19 mouse cellular contexts compared by ENCODE assay signal in the genomic region with DNA sequence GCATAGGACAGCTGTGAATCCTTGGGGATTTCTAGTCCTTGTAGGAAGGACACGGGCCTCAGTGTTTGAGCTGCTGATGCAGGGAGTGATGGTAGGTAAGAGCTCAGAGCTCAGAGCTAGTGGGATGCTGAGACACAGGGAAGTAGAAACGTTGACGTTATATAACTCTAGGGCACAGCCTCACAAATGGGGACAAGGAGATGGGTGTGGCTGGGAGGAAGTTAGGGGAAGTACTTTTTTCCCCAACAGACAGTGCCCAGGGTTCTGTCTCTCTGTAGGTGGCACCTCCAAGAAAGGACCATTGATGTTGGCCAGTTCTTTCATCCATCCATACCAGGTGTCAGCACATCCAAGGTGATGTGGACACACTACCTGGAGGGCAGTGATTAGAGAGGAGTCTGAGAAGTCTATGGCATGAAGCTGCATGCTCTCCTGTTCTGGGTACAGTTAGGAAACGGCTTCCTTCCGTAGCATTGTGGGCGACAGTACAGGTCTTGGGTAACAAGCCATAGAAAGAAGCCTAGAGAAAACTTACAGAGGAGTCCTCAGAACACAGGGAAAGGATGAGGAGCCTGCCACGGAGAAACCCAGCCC. TPM values are rescaled to one million over a fixed set of nuclear protein-coding genes. Genes with fewer than 3 reads are reported as not detected.
"Had no signal": no experiment of that assay in that cellular context is flagged by ENCODE, and none has a peak within 500 bp of the region (broad histone marks: within the 10 kb centered on the region; RNA-seq: fewer than 3 reads in every experiment).

No protein-coding gene starts in this region.

- H3K27ac ChIP-seq: kidney, postnatal 0 days; limb, embryonic 15.5 days; midbrain, embryonic 12.5 days had no signal

- ATAC-seq: lung, postnatal 0 days had no signal

- H3K4me3 ChIP-seq: limb, embryonic 15.5 days; megakaryocyte, embryonic 14.5 days; midbrain, embryonic 12.5 days had no signal

- H3K36me3 ChIP-seq: limb, embryonic 15.5 days; midbrain, embryonic 12.5 days had no signal

- H3K27me3 ChIP-seq: midbrain, embryonic 12.5 days had no signal

- DNase-seq: kidney, adult 11 months; kidney, adult 9 months; kidney, postnatal 36 days; lung, adult 2 months; lung, postnatal 36 days; right cerebral cortex, postnatal 14 days; thymus, postnatal 36 days had no signal

- H3K4me1 ChIP-seq: limb, embryonic 15.5 days; midbrain, embryonic 12.5 days had no signal

- H3K9me3 ChIP-seq: limb, embryonic 15.5 days; megakaryocyte, embryonic 14.5 days; midbrain, embryonic 12.5 days had no signal

- H3K4me2 ChIP-seq: limb, embryonic 15.5 days; midbrain, embryonic 12.5 days had no signal

- H3K9ac ChIP-seq: limb, embryonic 15.5 days; midbrain, embryonic 12.5 days had no signal

RNA-seq across cellular contexts. Expression of a gene that starts 9.8 kb away (rescaled TPM):
- total RNA-seq: left cerebral cortex, adult 8-10 months; left cerebral cortex, postnatal 25 days; midbrain, postnatal 0 days had no signal
- polyA plus RNA-seq: limb, embryonic 11.5 days; limb, embryonic 15.5 days; midbrain, embryonic 12.5 days; neural tube, embryonic 14.5 days; small intestine, adult 2 months; thymus, postnatal 0 days had no signal
